Mouse (Mus musculus): ENCODE results near the gene Ylpm1.

DNA sequence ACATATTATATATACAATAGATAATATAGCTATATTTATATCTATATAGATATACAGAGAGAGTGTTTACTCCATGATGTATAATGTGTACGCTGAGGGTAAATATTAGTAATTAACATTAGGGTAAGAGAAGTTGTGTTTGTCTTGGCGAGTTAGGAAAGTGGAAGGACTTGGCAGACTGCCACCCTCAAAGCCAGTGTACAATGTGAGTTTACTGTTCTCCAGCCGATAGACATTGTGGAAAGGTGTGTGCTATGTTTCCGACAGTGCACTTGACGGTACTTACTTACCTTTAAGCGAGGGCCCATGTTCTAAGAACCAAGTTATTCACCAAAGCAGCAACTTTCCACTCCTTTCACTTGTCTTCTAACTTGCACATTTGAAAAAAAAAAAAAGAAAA is 45.4 kb upstream of the Ylpm1 start:
- TF ChIP-seq CTCF (conservative IDR thresholded peaks at IDR 0.05; ENCODE audit: insufficient read depth, insufficient read length, low read depth, low read length), result no peak
- no peak for TF ChIP-seq POLR2A (IDR thresholded peaks at IDR 0.05; ENCODE audit: low read depth, low read length)

Measured in kidney, adult 2 months (tissue).